Mouse (Mus musculus) left cerebral cortex, postnatal 36 days (tissue): Measurements from ENCODE around the gene Gucy1b2. TPM values are rescaled to one million over a fixed set of nuclear protein-coding genes. Genes with fewer than 3 reads are reported as not detected.
A peak's percentile ranks its signal among the peaks of the same experiment; 100 is the strongest.

ENCODE experiments used
- DNase-seq, 2 experiments: peaks; one replicate each; pipeline ENCODE4 v3.0.0; 2021 to 2022; ENCODE audit warnings: low spot score in 2 of 2, mixed read lengths in 1 of 2
- intact Hi-C: fragments of 180-260 bp; cut with DNase I; formaldehyde crosslinking; loops from one replicate; pipeline ENCODE4 v1.15.1; 2025
- total RNA-seq, 2 experiments: library from RNA; stranded (reverse); gene quantifications; 2 replicates each; pipeline ENCODE4 v1.2.3; 2021

The Gucy1b2 gene
- total RNA-seq, 2 experiments from 2014 or later = 0.32 to 0.41 TPM

- no peak for DNase-seq
- intact Hi-C loops = loop anchor here (10.0 kb wide), 2 partner anchors 416 to 1116 kb away; no protein-coding TSS in a partner anchor
Observed at GRCm38 (mm10) chr14:62450706-62451105, 5.4 kb downstream of the Gucy1b2 start.

- intact Hi-C loops = no loop called here
- DNase-seq = no peak
Observed at GRCm38 (mm10) chr14:62447214-62447548, 8.9 kb downstream of the Gucy1b2 start.

- intact Hi-C loops = no loop called here
- no peak for DNase-seq
Observed at GRCm38 (mm10) chr14:62446385-62447213, 9.5 kb downstream of the Gucy1b2 start.

GRCm38 (mm10) chr14:62443840-62444430 is 12.2 kb downstream of the Gucy1b2 start:
- intact Hi-C loops = no loop called here
- no peak for DNase-seq

- intact Hi-C loops = no loop called here
- DNase-seq = no peak
Observed at GRCm38 (mm10) chr14:62442971-62443370, 13.1 kb downstream of the Gucy1b2 start.

GRCm38 (mm10) chr14:62440036-62440435 is 16.1 kb downstream of the Gucy1b2 start:
- DNase-seq = no peak
- intact Hi-C loops = no loop called here

GRCm38 (mm10) chr14:62438236-62438635 is 17.9 kb downstream of the Gucy1b2 start:
- no peak for DNase-seq
- intact Hi-C loops = no loop called here

GRCm38 (mm10) chr14:62437806-62438205 is 18.3 kb downstream of the Gucy1b2 start:
- no peak for DNase-seq
- intact Hi-C loops = no loop called here

GRCm38 (mm10) chr14:62425277-62425691 is 30.8 kb downstream of the Gucy1b2 start:
- intact Hi-C loops = no loop called here
- DNase-seq = no peak

- DNase-seq = no peak
- intact Hi-C loops = no loop called here
Observed at GRCm38 (mm10) chr14:62422265-62422664, 33.8 kb downstream of the Gucy1b2 start.

GRCm38 (mm10) chr14:62417501-62417900 is 38.6 kb downstream of the Gucy1b2 start:
- DNase-seq = peak in 1 of 2 experiments; percentile 8
- intact Hi-C loops = no loop called here

- DNase-seq = peak in 1 of 2 experiments; percentile 8
- intact Hi-C loops = no loop called here
Observed at GRCm38 (mm10) chr14:62416742-62417134, 39.4 kb downstream of the Gucy1b2 start.

- intact Hi-C loops = no loop called here
- peak in 1 of 2 experiments; percentile 10 for DNase-seq
Observed at GRCm38 (mm10) chr14:62416007-62416741, 39.9 kb downstream of the Gucy1b2 start.

- intact Hi-C loops = no loop called here
- DNase-seq = no peak
Observed at GRCm38 (mm10) chr14:62395346-62395745, 60.7 kb downstream of the Gucy1b2 start.

GRCm38 (mm10) chr14:62392754-62393153 is 63.3 kb downstream of the Gucy1b2 start:
- no peak for DNase-seq
- intact Hi-C loops = no loop called here

GRCm38 (mm10) chr14:62389729-62390536 is 66.2 kb downstream of the Gucy1b2 start:
- intact Hi-C loops = no loop called here
- peak; percentile 23 to 30 for DNase-seq

- DNase-seq = peak; percentile 52 to 66
- intact Hi-C loops = no loop called here
Observed at GRCm38 (mm10) chr14:62389064-62389728, 66.9 kb downstream of the Gucy1b2 start.

- no peak for DNase-seq
Observed at GRCm38 (mm10) chr14:62383786-62384299, 72.2 kb downstream of the Gucy1b2 start.

GRCm38 (mm10) chr14:62383109-62383508 is 73.0 kb downstream of the Gucy1b2 start:
- intact Hi-C loops = no loop called here
- no peak for DNase-seq

More at GRCm38 (mm10) chr14:62383786-62384299, 72.2 kb downstream of the Gucy1b2 start:
- intact Hi-C loops = no loop called here
